Mouse (Mus musculus): ENCODE measurements around the gene Kctd5. TPM values are rescaled to one million over a fixed set of nuclear protein-coding genes. Genes with fewer than 3 reads are reported as not detected.
"Not testable (repeated sequence)": the region's sequence is repeated elsewhere in the genome, so short reads cannot be mapped to it uniquely, and the experiment has no call there.

Kctd5 gene
- polyA plus RNA-seq (2015; fragmentation: Nextera tagmentation; extraction: Ambion mirVana) = 62.1 and 64.5 TPM in 2 replicates

DNA sequence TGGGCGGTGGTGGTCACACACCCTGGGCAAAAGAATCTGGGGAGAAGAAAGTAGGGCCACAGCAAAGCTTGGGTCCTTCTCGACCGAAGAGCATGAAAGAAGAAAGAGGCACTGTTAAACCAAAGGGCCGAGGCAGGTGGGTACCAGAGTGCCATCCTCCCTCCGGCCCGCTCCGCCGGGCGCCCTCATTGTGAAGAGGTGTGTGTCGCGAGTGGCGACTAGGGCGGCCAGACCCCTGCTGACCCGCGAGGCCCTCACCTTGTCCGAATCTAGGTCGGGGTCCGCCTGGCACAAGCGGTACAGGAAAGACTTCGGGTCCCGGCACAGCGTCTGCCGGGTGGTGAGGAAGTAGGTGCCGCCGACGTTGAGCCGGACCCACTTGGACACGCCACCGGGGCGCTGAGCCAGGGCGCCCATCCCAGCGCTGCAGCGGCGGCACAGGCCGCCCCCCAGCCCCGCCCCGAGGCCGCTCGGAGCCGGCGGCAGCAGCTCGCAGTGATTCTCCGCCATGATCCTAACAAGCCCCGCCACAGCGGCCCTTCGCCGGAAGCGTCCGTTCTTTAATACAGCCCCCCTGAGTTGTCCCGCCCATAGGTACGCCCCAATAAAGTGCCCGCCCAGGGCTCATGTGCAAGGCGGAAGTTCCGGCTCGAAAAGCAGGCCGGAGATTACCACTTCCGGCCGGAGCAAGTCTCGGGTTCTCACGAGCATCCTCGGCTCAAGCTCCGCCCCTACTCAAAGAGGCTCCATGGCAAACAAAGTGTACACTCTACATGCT, at the start of gene Kctd5:
Gene Kctd5, minus strand, starts transcription at position 567 of the 778 bp plus-strand sequence.
- H3K9me3 ChIP-seq (replicated peaks) = no peaks in the 10 kb centered on the region
- peak within 1 kb of the TSS; percentile 90 for H3K27ac ChIP-seq (replicated peaks)
- H3K4me2 ChIP-seq (replicated peaks) = peak within 1 kb of the TSS; percentile 54
- peaks cover 20% of the 10 kb centered on the region for H3K36me3 ChIP-seq
- WGBS = under 1% methylated on average over 61 of the region's 62 CpGs
- peak within 1 kb of the TSS; percentile 95 for H3K4me3 ChIP-seq (replicated peaks)
- H3K4me1 ChIP-seq = peaks cover 12% of the 10 kb centered on the region
- H3K9ac ChIP-seq = peak within 1 kb of the TSS; percentile 97
- peak; percentile 98 for ATAC-seq (ENCODE audit: insufficient number of reproducible peaks, low FRiP score, low TSS enrichment, low read depth)
- no peaks in the 10 kb centered on the region for H3K27me3 ChIP-seq

DNA sequence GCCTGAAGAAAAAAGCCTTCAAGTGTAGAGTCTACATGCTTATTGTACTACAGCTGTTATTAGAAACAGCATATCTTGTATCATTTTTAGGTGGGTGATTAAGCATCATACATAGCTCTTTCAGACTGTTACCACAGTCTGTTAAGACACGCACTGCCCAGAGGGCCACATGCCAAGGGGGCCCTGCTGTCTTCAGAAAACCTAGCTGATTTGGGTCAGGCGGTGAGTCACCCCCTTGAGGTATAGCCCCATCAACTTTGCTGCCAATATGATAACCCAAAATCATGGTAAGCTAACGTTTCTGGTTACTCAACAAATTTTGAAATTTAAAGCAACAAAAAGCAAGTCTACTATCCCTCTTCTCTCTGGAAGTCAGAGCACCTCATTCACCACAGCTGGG, 46.2 kb upstream of the Kctd5 start:
- Histone ChIP-seq H3K36me3 (no peaks in the 10 kb centered on the region), H3K4me1 (peaks cover 8% of the 10 kb centered on the region), H3K9ac (no peak overlapping the region), H3K9me3 (replicated peaks) (no peaks in the 10 kb centered on the region), H3K27me3 (no peaks in the 10 kb centered on the region), H3K4me2 (replicated peaks) (no peak overlapping the region), H3K4me3 (replicated peaks) (no peak overlapping the region), H3K27ac (replicated peaks) (no peak overlapping the region)
- no peak for ATAC-seq (ENCODE audit: insufficient number of reproducible peaks, low FRiP score, low TSS enrichment, low read depth)
- 61% methylated on average over 3 of the region's 3 CpGs for WGBS

DNA sequence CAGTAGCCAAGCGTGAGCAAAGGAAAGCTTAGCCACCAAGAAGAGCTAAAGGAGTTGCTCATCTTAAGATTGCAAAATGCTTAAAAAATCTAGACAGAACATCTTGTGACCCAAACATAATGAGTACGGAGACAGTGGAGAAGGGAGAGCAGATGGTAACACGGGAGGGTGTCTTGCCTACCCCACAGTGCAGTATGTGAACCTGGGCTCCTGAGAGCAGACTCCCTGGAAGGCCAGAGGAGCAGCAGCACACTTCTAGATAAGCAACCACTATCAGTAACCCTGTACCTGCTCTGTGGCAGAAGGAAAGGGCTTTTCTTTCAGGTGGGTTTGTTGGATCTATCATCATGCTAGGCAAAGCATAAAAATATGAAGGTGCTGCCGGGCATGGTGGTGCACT, 39.7 kb upstream of the Kctd5 start:
- H3K36me3 ChIP-seq = peaks cover 17% of the 10 kb centered on the region
- H3K9ac ChIP-seq = no peak overlapping the region
- no peak overlapping the region for H3K4me2 ChIP-seq (replicated peaks)
- 84% methylated on average over 4 of the region's 4 CpGs for WGBS
- no peak for ATAC-seq (ENCODE audit: insufficient number of reproducible peaks, low FRiP score, low TSS enrichment, low read depth)
- H3K27me3 ChIP-seq = no peaks in the 10 kb centered on the region
- H3K4me3 ChIP-seq (replicated peaks) = no peak overlapping the region
- no peak overlapping the region for H3K27ac ChIP-seq (replicated peaks)
- peaks cover 8% of the 10 kb centered on the region for H3K4me1 ChIP-seq
- H3K9me3 ChIP-seq (replicated peaks) = no peaks in the 10 kb centered on the region

DNA sequence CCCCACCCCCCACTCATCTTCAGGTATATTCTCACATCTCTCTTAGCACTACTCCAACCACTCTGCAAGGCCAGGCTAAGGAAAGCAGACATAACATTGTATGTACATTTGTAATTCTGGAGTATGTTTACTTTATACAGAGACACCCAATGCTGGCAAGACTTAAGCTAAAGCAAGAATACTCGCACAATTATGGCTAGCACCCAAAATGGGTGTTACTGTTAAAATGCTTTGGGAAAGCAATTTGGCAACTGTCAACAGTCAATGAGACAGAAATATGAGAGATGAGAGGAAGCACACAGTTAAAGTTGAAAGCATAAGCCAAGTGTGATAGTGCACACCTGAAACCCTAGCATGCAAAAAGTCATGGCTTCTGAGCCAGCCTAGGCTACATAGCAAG, 38.0 kb upstream of the Kctd5 start:
- H3K4me2 ChIP-seq (replicated peaks) = no peak overlapping the region
- peaks cover under 1% of the 10 kb centered on the region for H3K4me1 ChIP-seq
- H3K4me3 ChIP-seq (replicated peaks) = no peak overlapping the region
- no peak for ATAC-seq (ENCODE audit: insufficient number of reproducible peaks, low FRiP score, low TSS enrichment, low read depth)
- peaks cover 20% of the 10 kb centered on the region for H3K36me3 ChIP-seq
- no peak overlapping the region for H3K9ac ChIP-seq
- 66% methylated on average over 1 of the region's 1 CpGs for WGBS
- no peak overlapping the region for H3K27ac ChIP-seq (replicated peaks)
- H3K9me3 ChIP-seq (replicated peaks) = no peaks in the 10 kb centered on the region
- H3K27me3 ChIP-seq = no peaks in the 10 kb centered on the region

DNA sequence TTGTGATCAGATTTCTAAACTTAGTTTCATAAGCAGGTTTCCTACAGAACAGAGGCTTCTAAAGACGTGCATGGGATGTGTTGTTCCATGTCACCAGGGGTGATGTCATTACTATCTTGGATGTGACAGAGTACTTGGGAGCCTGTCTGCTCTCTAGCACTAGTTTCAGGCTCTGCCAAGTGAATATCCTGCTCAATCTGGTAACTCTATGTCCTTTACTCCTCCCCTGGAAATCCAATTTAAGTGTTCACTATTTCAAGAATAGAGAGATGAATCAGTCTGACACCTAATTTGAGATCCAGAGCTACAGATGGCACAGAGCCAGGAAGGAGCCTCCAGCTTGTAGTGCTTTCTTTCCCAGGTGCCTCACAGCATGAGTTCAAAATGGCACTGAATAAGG, 35.6 kb upstream of the Kctd5 start:
- ATAC-seq (ENCODE audit: insufficient number of reproducible peaks, low FRiP score, low TSS enrichment, low read depth) = no peak
- no peak overlapping the region for H3K27ac ChIP-seq (replicated peaks)
- H3K4me1 ChIP-seq = no peaks in the 10 kb centered on the region
- no peak overlapping the region for H3K4me3 ChIP-seq (replicated peaks)
- H3K36me3 ChIP-seq = peaks cover 36% of the 10 kb centered on the region
- H3K4me2 ChIP-seq (replicated peaks) = no peak overlapping the region
- H3K9ac ChIP-seq = no peak overlapping the region
- no peaks in the 10 kb centered on the region for H3K9me3 ChIP-seq (replicated peaks)
- H3K27me3 ChIP-seq = no peaks in the 10 kb centered on the region
- 57% methylated on average over 1 of the region's 1 CpGs for WGBS

DNA sequence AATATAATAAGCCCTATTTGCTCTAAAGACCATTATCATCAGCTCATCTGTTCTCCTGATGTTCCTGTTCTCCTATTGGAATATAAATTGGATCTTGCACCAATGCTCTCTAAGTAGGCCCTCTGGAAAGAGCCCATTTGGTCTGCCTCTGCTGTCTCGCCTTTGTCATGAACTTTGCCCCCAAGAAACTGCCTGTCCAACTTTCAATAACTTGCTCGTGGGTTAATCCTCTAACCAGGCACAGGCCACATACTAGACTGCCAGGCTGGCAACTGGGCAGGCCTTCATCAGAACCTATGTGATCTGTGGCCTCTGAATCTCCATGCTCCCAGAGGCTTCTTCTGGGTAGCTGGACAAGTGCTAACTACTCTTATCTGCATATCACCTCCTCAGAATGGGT, 31.8 kb upstream of the Kctd5 start:
- no peak overlapping the region for H3K4me2 ChIP-seq (replicated peaks)
- H3K9ac ChIP-seq = no peak overlapping the region
- H3K4me3 ChIP-seq (replicated peaks) = no peak overlapping the region
- H3K27ac ChIP-seq (replicated peaks) = no peak overlapping the region
- H3K4me1 ChIP-seq = no peaks in the 10 kb centered on the region
- no peaks in the 10 kb centered on the region for H3K27me3 ChIP-seq
- peaks cover 55% of the 10 kb centered on the region for H3K36me3 ChIP-seq
- no peak for ATAC-seq (ENCODE audit: insufficient number of reproducible peaks, low FRiP score, low TSS enrichment, low read depth)
- H3K9me3 ChIP-seq (replicated peaks) = no peaks in the 10 kb centered on the region
- 83% methylated on average over 2 of the region's 2 CpGs for WGBS

DNA sequence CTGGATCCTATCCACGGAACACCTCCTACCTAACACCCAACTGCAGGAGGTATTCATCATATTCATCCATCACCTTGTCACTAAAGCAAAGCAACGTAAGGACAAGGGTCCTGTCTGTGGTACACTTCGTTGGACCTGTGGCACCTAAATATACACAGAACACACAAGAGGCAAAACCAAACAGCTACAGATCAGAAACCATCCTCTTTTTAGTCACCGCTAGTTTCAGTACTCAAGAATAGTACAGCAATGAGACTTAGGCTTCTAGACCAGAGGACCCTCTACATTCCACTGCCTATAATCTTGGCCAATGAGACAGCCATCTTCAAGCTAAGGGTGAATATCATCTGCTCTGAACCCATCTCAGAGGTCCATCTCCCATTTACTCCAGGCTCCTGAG, 25.1 kb upstream of the Kctd5 start:
- 94% methylated on average over 4 of the region's 4 CpGs for WGBS
- H3K27me3 ChIP-seq = no peaks in the 10 kb centered on the region
- no peak for ATAC-seq (ENCODE audit: insufficient number of reproducible peaks, low FRiP score, low TSS enrichment, low read depth)
- H3K4me1 ChIP-seq = no peaks in the 10 kb centered on the region
- no peak overlapping the region for H3K27ac ChIP-seq (replicated peaks)
- no peak overlapping the region for H3K9ac ChIP-seq
- H3K36me3 ChIP-seq = peaks cover 66% of the 10 kb centered on the region
- H3K4me3 ChIP-seq (replicated peaks) = no peak overlapping the region
- no peak overlapping the region for H3K4me2 ChIP-seq (replicated peaks)
- no peaks in the 10 kb centered on the region for H3K9me3 ChIP-seq (replicated peaks)

DNA sequence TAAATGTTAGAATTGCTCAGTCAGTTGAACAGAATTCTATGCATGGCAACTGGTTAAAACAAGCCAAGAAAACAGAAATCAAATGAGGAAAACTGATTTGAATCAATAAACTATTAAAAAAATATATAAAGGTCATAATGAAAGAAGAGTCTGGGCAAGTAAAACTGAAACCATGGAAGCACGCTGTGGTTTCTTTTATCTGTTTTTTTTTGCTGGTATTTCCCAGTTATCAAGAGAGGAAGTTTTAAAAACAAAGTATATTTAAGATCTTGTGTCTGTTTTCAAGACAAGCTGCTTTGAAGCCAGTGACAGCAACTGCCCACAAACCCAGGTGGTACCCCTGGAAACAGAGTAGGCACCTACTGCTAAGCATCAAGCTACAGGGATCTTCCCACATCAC, 17.3 kb upstream of the Kctd5 start:
- H3K27me3 ChIP-seq = no peaks in the 10 kb centered on the region
- WGBS = 100% methylated on average over 1 of the region's 1 CpGs
- H3K4me3 ChIP-seq (replicated peaks) = no peak overlapping the region
- H3K9ac ChIP-seq = no peak overlapping the region
- H3K4me2 ChIP-seq (replicated peaks) = no peak overlapping the region
- H3K27ac ChIP-seq (replicated peaks) = no peak overlapping the region
- no peak for ATAC-seq (ENCODE audit: insufficient number of reproducible peaks, low FRiP score, low TSS enrichment, low read depth)
- H3K4me1 ChIP-seq = no peaks in the 10 kb centered on the region
- peaks cover 67% of the 10 kb centered on the region for H3K36me3 ChIP-seq
- H3K9me3 ChIP-seq (replicated peaks) = no peaks in the 10 kb centered on the region

DNA sequence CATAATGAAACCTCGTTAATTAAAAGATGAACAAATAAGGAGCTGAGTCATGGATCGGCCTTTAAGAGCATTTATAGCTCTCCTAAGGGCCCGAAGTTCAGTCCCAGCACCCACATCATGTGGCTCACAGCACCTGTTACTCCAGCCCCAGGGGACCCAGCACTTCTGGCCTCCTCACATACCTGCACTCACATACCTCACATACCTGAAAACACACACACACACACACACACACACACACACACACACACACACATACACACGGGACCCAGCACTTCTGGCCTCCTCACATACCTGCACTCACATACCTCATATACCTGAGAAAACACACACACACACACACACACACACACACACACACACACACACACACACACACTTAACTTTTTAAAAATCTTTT, 13.1 kb upstream of the Kctd5 start:
- peaks cover 57% of the 10 kb centered on the region for H3K36me3 ChIP-seq
- ATAC-seq (ENCODE audit: insufficient number of reproducible peaks, low FRiP score, low TSS enrichment, low read depth); H3K4me3 ChIP-seq (replicated peaks); H3K9ac ChIP-seq; H3K4me1 ChIP-seq; H3K27me3 ChIP-seq; H3K27ac ChIP-seq (replicated peaks); H3K4me2 ChIP-seq (replicated peaks); H3K9me3 ChIP-seq (replicated peaks): not testable (repeated sequence)
- WGBS = 80% methylated on average over 4 of the region's 4 CpGs

DNA sequence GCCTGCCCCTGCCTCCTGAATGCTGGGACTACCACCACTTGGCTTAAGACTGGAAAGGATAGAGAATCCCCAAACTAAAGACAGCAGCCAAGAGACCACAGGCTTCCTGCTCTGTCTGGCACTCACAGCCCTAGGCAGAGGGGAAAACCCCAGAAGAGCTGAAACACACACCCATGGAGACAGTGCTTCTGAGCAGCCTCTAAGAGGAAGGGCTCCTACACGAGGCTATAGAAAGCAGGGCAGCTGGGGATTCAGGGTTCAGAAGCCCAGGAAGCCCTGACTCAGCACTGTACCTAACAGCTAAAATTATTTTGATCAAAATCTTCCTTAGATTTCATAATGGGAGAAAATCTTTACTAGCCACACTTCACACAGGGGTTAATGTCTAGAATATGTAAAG, 11.3 kb upstream of the Kctd5 start:
- Histone ChIP-seq H3K9ac (no peak overlapping the region), H3K4me3 (replicated peaks) (no peak overlapping the region), H3K27ac (replicated peaks) (no peak overlapping the region), H3K4me2 (replicated peaks) (no peak overlapping the region), H3K4me1 (no peaks in the 10 kb centered on the region), H3K36me3 (peaks cover 57% of the 10 kb centered on the region), H3K9me3 (replicated peaks) (no peaks in the 10 kb centered on the region), H3K27me3 (no peaks in the 10 kb centered on the region)
- ATAC-seq (ENCODE audit: insufficient number of reproducible peaks, low FRiP score, low TSS enrichment, low read depth) = no peak
- WGBS = 41% methylated on average over 1 of the region's 1 CpGs

DNA sequence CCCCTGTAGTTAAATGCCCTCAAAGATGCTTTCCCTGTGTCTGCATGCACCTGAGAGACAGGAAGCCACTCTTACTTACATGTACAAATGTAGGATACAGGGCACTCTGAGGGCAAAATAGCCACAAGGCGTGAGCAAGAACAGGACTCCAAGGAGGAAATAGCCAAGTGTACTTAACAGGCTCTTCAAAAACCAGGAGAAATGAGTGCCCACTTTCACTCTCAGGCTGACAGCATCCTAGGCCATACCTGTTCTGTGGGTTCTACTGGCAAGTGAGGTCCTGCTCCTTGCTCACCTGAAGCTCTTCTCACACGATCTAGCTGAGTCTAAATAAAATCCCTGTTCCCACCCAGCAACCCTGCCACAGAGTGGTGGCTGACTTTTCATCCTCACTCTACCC, 3.8 kb upstream of the Kctd5 start:
- Histone ChIP-seq H3K4me3 (replicated peaks) (no peak overlapping the region), H3K4me1 (peaks cover 4% of the 10 kb centered on the region), H3K9ac (no peak overlapping the region), H3K4me2 (replicated peaks) (no peak overlapping the region), H3K27ac (replicated peaks) (no peak overlapping the region), H3K36me3 (peaks cover 47% of the 10 kb centered on the region), H3K9me3 (replicated peaks) (no peaks in the 10 kb centered on the region), H3K27me3 (no peaks in the 10 kb centered on the region)
- WGBS = 86% methylated on average over 2 of the region's 2 CpGs
- ATAC-seq (ENCODE audit: insufficient number of reproducible peaks, low FRiP score, low TSS enrichment, low read depth) = no peak

DNA sequence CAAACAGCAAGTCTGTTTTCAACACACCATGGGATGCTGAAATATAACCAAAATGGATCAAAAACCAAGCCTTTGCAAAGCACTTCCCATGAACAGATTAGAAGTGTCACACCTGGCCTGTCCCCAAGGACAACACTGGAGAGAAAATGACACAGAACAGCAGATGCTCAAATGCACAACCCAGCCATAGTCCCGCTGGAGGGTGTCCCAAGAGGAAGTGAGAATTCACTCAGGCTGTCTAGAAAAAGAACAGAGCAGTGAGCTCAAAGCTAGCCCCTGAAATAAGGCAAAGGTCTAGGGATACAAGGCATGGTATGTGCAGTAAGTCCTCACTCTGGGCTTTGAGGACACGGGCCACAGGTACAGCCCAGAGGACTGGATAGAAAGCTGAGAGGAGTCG, 3.8 kb downstream of the Kctd5 start:
- Histone ChIP-seq H3K9ac (no peak overlapping the region), H3K9me3 (replicated peaks) (no peaks in the 10 kb centered on the region), H3K27ac (replicated peaks) (no peak overlapping the region), H3K27me3 (no peaks in the 10 kb centered on the region), H3K4me2 (replicated peaks) (no peak overlapping the region), H3K4me1 (peaks cover 12% of the 10 kb centered on the region), H3K36me3 (0 out of 2 replicates have a peak, but pooled peaks cover 8% of the 10 kb centered on the region), H3K4me3 (replicated peaks) (no peak overlapping the region)
- no peak for ATAC-seq (ENCODE audit: insufficient number of reproducible peaks, low FRiP score, low TSS enrichment, low read depth)
- 83% methylated on average over 3 of the region's 3 CpGs for WGBS

All from embryonic facial prominence, embryonic 15.5 days (tissue).